Mouse (Mus musculus): ENCODE results near the gene Prkag2. TPM values are rescaled to one million over a fixed set of nuclear protein-coding genes. Genes with fewer than 3 reads are reported as not detected.
"Not testable (repeated sequence)": the region's sequence is repeated elsewhere in the genome, so short reads cannot be mapped to it uniquely, and the experiment has no call there.

The Prkag2 gene
- polyA plus RNA-seq, 3 experiments from 2014 or later, result 18.9 to 27.2 (median 22.3) TPM

- ATAC-seq, result no peak
Measured at GRCm38 (mm10) chr5:24861449-24861930, 239.0 kb downstream of the Prkag2 start.

GRCm38 (mm10) chr5:24860635-24861448 is 239.6 kb downstream of the Prkag2 start:
- ATAC-seq, result no peak

GRCm38 (mm10) chr5:24859771-24860540 is 240.5 kb downstream of the Prkag2 start:
- ATAC-seq, result no peak

GRCm38 (mm10) chr5:24854827-24855600 is 245.4 kb downstream of the Prkag2 start:
- ATAC-seq, result no peak

GRCm38 (mm10) chr5:24854256-24854655 is 246.2 kb downstream of the Prkag2 start:
- ATAC-seq, result no peak

- ATAC-seq, result not testable (repeated sequence)
Measured at GRCm38 (mm10) chr5:24848261-24848660, 252.2 kb downstream of the Prkag2 start.

GRCm38 (mm10) chr5:24843841-24844240 is 256.6 kb downstream of the Prkag2 start:
- no peak for ATAC-seq

GRCm38 (mm10) chr5:24843103-24843475 is 257.4 kb downstream of the Prkag2 start:
- no peak for ATAC-seq

GRCm38 (mm10) chr5:24842274-24843102 is 258.0 kb downstream of the Prkag2 start, which contains the start of gene Rheb:
Gene Rheb (minus strand): TSS chr5:24842624.
- peak; percentile 92 for ATAC-seq

- ATAC-seq, result peak; percentile 5
Measured at GRCm38 (mm10) chr5:24841662-24842273, 258.7 kb downstream of the Prkag2 start.

GRCm38 (mm10) chr5:24840975-24841431 is 259.4 kb downstream of the Prkag2 start:
- ATAC-seq, result no peak

- no peak for ATAC-seq
Measured at GRCm38 (mm10) chr5:24834491-24834890, 266.0 kb downstream of the Prkag2 start.

GRCm38 (mm10) chr5:24831912-24832311 is 268.5 kb downstream of the Prkag2 start:
- ATAC-seq, result no peak

- ATAC-seq, result no peak
Measured at GRCm38 (mm10) chr5:24828446-24828845, 272.0 kb downstream of the Prkag2 start.

GRCm38 (mm10) chr5:24827173-24827572 is 273.3 kb downstream of the Prkag2 start:
- ATAC-seq, result no peak

- ATAC-seq, result peak; percentile 21
Measured at GRCm38 (mm10) chr5:24826056-24826770, 274.2 kb downstream of the Prkag2 start.

- ATAC-seq, result peak; percentile 58
Measured at GRCm38 (mm10) chr5:24825365-24826055, 274.9 kb downstream of the Prkag2 start.

GRCm38 (mm10) chr5:24823864-24824405 is 276.5 kb downstream of the Prkag2 start:
- no peak for ATAC-seq

- ATAC-seq, result no peak
Measured at GRCm38 (mm10) chr5:24822781-24823180, 277.7 kb downstream of the Prkag2 start.

- ATAC-seq, result not testable (repeated sequence)
Measured at GRCm38 (mm10) chr5:24822231-24822630, 278.2 kb downstream of the Prkag2 start.

All from inflammation-experienced regulatory T-cells, adult 6 months (primary cell).